Mouse (Mus musculus) central nervous system, embryonic 11.5 days (tissue): Measurements from ENCODE around the gene Tktl1. TPM values are rescaled to one million over a fixed set of nuclear protein-coding genes. Genes with fewer than 3 reads are reported as not detected.

Source experiments
- polyA plus RNA-seq: library from polyadenylated mRNA; depleted of rRNA; stranded (reverse); fragments of >200 nt; gene quantifications from 2 replicates; pipeline ENCODE4 v1.2.3, GENCODE M21; 2012; rRNA removed

The Tktl1 gene
- polyA plus RNA-seq: 0.02 TPM in 1 of 2 replicates, not detected in the other

DNA sequence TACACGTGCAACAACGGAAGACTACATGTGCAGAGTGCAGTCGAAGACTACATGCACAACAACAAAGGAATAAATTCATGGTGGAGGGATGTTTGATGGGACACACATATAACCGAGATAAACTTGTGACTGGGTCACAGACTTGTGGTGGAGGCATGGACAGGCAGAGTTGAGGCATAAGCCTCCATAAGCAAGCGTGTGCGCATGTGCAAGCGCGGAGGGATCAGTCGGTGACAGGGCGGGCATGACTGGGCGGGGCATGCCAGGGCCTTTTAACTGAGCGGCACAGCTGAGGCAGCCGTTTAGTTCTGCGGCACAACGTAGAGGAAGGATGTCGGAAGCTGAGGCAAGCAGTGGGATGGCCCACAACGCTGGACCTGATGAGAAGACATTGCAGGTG lies at the start of gene Tktl1:
Tktl1 (plus strand) TSS at position 301 of the 400 bp plus-strand sequence.

DNA sequence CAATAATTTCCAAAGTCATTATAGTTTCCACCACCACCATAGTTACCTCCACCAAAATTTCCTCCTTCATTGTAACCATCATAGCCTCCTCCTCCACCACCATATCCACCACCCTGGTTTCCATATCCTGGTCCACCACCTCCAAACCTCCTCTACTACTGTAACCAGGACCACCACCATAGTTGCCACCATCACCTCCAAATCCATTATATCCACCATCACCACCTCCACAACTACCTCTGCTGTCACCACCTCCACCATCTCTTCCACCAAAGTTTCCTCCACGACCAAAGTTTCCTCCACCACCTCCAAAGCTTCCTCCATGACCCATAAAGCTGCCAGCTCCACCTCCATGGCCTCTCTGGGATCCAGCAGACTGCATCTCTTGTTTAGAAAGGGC lies 41.8 kb upstream of the Tktl1 start, which contains the start of gene Mecp2:
Mecp2 (minus strand) TSS at position 101 of the 400 bp plus-strand sequence.

GRCm38 (mm10) chrX:74167738-74168137 lies 9.3 kb upstream of the Tktl1 start, which contains the start of gene Tex28:
TSS of gene Tex28 (minus strand) at chrX:74167838.

GRCm38 (mm10) chrX:74249615-74250014 lies 72.6 kb downstream of the Tktl1 start, which contains the start of gene Flna:
TSS of gene Flna (minus strand) at chrX:74249820.

DNA sequence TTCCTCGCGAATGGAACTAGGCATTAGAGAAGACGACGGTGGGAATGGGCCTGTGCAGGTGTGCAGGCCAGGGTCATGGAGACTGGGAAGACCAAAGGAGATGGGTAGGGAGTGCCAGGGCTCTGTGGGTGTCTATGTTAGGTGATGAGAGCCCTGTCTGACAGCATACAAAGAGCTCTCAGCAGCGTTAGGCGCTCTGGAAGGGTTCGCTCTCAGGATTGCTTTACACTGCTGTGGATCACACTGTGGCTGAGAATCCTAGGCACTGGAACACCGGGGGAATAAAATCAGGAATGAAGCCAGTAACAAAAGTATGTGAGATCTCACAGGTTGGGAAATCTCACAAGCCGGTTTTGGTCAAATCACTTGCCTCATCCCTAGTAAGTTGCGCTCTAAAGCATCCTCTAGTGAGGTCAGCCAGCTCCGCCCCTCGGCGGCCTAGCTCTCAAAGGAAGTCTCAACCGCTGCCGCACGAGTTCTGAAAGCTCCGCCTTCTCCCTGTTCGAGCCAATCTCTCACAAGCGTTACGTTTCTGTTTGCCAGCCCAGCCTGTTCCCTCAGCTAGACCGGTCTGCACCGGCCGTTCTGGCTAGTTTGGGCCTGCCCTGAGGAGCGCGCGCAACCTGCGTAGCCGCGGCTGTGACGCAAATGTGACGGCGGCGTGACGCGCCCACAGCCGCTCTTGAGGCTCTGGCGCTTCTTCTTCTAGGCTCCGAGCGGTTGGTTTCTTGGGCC lies 77.3 kb downstream of the Tktl1 start, which contains the start of gene Emd:
Emd (plus strand) TSS at position 535 of the 735 bp plus-strand sequence.

Other genes starting within 250 kb of the Tktl1 start
- 18.6 and 27.2 TPM in 2 replicates for gene Renbp, start 246.4 kb upstream of the Tktl1 start, polyA plus RNA-seq
- 49.0 and 83.0 TPM in 2 replicates for gene Hcfc1, start 210.9 kb upstream of the Tktl1 start, polyA plus RNA-seq
- gene Irak1, start 153.3 kb upstream of the Tktl1 start, polyA plus RNA-seq: 53.1 and 61.3 TPM in 2 replicates
- gene Opn1mw, start 49.8 kb upstream of the Tktl1 start, polyA plus RNA-seq: not detected in 2 replicates
- gene Mecp2, start 41.9 kb upstream of the Tktl1 start, polyA plus RNA-seq: 19.8 and 22.4 TPM in 2 replicates
- gene Tex28, start 9.4 kb upstream of the Tktl1 start, polyA plus RNA-seq: not detected in 2 replicates
- gene Flna, start 72.6 kb downstream of the Tktl1 start, polyA plus RNA-seq: 477 and 550 TPM in 2 replicates
- gene Emd, start 77.4 kb downstream of the Tktl1 start, polyA plus RNA-seq: 64.2 and 105 TPM in 2 replicates
- 1,358 and 2,258 TPM in 2 replicates for gene Rpl10, start 93.6 kb downstream of the Tktl1 start, polyA plus RNA-seq
- 61.6 and 70.5 TPM in 2 replicates for gene Taz, start 104.7 kb downstream of the Tktl1 start, polyA plus RNA-seq
- 5.9 and 8.7 TPM in 2 replicates for gene Dnase1l1, start 105.1 kb downstream of the Tktl1 start, polyA plus RNA-seq
- gene Atp6ap1, start 119.8 kb downstream of the Tktl1 start, polyA plus RNA-seq: 87.0 and 137 TPM in 2 replicates
- gene Gdi1, start 127.7 kb downstream of the Tktl1 start, polyA plus RNA-seq: 580 and 740 TPM in 2 replicates
- gene Fam50a, start 135.8 kb downstream of the Tktl1 start, polyA plus RNA-seq: 50.7 and 64.9 TPM in 2 replicates
- gene Plxna3, start 151.8 kb downstream of the Tktl1 start, polyA plus RNA-seq: 82.1 and 108 TPM in 2 replicates
- 96.9 and 108 TPM in 2 replicates for gene Lage3, start 176.4 kb downstream of the Tktl1 start, polyA plus RNA-seq
- gene Ubl4a, start 196.0 kb downstream of the Tktl1 start, polyA plus RNA-seq: 31.9 and 46.3 TPM in 2 replicates
- 2.3 and 8.5 TPM in 2 replicates for gene Slc10a3, start 196.1 kb downstream of the Tktl1 start, polyA plus RNA-seq
- gene Fam3a, start 216.0 kb downstream of the Tktl1 start, polyA plus RNA-seq: 18.5 and 27.2 TPM in 2 replicates
- gene Ikbkg, start 216.0 kb downstream of the Tktl1 start, polyA plus RNA-seq: 23.5 and 46.1 TPM in 2 replicates